Mouse (Mus musculus) urinary bladder, postnatal 4 days (tissue): ENCODE results near the gene Kalrn.

Experiments used
- DNase-seq, 2 experiments: peaks; one replicate each; pipeline ENCODE4 v3.0.0; 2021 to 2022; ENCODE audit warnings: low spot score in 2 of 2

Gene Kalrn

GRCm38 (mm10) chr16:34264671-34265070 is 308.7 kb downstream of the Kalrn start:
- DNase-seq = no peak

DNA sequence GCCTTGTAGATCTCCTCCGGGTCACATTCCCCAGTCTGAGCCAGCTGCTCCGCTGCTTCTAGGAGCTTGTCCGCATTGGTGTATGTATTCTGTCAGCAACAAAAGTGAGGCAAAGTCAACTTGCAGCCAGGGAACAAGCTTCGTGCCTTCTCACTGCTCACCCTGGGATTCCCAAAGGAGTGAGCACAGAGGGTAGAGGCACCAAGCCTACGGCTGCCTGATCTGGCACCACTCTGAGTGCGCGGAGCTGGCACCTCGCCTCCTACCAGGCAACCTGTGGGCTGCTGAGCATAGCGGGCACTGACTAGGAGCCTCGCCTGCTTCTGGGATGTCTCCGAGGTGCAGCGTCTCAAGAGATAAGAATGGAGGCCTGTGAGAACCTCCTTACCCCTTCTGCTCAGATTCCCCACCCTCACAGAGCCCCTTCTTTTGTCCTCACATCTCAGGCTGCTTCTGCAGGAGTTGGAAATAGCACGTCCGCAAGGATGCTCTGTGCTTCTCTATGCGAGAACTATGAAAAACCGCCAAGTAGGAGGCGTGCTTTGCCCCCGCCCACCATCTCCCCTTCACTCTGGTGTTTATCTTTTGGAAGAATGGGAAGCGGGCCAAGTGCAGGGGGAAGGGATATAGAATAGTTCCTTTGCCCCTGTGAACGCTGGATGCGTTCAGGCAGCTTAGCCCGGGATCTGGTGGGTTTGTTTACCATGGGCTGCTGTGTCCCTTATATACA is 310.4 kb downstream of the Kalrn start:
- no peak for DNase-seq

GRCm38 (mm10) chr16:34260971-34261924 is 312.1 kb downstream of the Kalrn start:
- DNase-seq = no peak

DNA sequence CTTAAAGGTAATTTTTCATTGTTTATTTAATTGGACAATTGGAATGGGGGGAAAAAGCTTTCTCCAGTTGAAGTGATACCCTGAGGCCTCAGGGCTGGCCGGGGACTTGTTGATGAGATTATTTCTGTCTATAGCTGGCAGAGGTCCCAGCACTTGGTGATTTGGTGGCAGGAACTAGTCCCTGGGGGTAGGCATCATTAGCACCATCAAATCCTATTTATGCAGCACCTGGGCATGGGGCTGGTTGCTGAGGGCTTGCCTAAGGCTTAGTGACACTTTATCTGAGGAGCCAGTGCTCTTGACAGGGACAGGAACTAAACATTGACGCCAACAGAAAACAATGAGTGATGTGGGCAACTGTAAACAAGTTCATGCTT is 318.7 kb downstream of the Kalrn start:
- no peak for DNase-seq

- DNase-seq = no peak
Observed at GRCm38 (mm10) chr16:34254002-34254645, 319.2 kb downstream of the Kalrn start.

GRCm38 (mm10) chr16:34252670-34253069 is 320.7 kb downstream of the Kalrn start:
- no peak for DNase-seq

GRCm38 (mm10) chr16:34248256-34248655 is 325.1 kb downstream of the Kalrn start:
- DNase-seq = no peak

DNA sequence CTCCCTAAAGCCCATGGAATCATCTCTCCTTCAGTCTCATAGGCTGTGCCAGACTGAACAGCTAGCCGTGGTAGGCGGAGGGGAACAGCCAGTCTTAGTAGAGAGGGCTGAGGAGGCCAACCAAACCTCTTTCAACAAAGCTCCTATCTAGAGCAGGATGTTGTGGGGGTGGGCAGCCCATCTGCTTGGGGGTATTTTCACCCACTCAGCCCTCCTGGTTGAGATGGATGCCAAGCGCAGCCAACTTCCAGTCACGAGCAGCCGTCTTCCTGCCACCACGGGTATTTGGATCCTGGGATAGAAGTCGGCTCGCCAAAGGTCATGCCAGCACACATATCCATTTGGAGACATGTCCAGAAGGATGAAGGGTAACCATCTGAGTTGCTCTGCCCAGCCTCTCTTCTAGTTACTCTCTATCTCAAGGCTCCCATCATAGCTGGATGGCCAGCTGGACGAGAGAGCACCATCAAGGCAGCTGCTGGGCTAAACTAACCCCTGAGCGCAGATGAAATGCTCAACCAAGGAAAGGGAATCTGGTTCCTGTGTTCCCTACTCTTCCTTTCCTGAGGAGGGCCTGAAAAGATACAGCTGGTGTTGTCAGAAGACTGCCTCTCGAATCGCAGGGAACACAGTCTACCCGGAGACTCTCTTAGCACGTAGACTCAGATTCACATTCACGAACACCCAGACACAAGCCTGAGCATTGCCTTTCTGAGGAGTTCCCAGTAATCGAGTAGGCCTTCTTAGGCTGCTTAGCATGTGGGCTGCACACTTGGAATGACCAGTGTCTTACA is 331.2 kb downstream of the Kalrn start:
- DNase-seq = no peak

- no peak for DNase-seq
Observed at GRCm38 (mm10) chr16:34239618-34240017, 333.7 kb downstream of the Kalrn start.

DNA sequence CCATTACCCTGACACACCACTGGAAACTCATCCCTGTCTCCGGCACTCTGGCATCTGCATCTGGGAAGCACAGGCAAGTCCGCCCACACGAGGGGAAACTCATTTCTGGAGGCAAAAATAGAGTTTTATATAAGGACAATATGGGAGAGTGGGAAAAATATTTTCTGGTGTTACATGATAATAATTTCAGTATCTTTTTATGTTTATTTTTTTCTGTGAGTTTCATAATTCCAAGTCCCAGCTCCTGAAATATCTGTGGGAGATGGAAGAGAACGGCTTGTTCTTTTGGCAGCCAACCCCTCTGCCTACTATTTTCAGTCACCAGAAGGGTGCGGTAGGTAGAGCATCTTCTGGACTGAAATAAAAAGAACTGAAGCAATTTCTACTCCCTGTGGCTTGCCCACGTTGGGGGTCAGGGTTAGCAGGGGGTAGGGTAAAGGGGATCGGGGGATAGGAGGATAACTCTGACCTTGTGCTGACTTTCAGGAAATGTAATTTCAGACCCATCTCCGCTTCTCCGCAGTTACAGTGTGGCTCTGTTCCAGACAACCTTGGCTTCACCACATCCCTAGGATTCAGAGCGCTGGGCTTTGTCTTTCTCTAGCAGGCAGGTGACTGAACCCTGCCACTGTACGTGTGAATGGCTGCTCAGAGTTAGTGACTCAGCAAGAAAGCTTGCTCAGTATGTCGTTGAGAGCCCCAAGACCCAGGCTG is 336.3 kb downstream of the Kalrn start:
- DNase-seq = no peak

GRCm38 (mm10) chr16:34235086-34235485 is 338.2 kb downstream of the Kalrn start:
- DNase-seq = no peak

DNA sequence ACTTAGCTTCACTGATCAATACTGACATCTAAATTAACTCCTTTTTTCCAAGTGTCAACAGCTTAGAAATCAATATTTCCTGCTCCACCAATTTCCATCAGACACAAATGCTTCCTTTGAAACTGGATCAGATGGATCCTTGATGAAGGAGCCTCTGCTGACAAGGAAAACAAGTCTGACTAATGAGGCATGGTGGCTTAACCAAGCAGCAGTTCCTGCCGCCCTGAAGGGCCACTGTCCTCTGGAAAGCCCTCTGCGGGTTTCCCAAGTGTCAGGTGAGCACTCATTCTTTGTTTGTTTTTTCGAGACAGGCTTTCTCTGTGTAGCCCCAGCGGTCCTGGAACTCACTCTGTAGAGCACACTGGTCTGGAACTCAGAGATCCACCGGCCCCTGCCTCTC is 341.4 kb downstream of the Kalrn start:
- no peak for DNase-seq

- DNase-seq = no peak
Observed at GRCm38 (mm10) chr16:34231146-34231545, 342.2 kb downstream of the Kalrn start.

- DNase-seq = no peak
Observed at GRCm38 (mm10) chr16:34229350-34229749, 344.0 kb downstream of the Kalrn start.

DNA sequence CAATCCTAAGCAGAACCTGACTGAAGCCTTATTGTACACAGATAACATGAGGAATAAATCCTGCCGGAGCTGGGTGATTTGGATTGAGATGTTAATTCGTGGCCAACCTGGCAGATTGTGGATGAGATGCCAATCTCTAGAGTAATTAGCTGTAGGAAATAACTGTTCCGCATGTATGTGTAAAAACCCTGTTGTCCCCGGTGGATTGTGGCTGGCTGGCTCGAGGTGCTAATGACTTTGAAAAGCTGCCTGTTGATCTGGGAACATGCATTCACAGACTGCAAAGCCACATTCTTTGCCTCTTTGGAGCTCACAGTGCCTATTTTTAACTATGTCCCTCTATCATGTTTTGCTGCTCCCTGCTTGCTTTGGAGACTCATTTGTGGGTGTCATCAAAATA is 344.7 kb downstream of the Kalrn start:
- DNase-seq = no peak

DNA sequence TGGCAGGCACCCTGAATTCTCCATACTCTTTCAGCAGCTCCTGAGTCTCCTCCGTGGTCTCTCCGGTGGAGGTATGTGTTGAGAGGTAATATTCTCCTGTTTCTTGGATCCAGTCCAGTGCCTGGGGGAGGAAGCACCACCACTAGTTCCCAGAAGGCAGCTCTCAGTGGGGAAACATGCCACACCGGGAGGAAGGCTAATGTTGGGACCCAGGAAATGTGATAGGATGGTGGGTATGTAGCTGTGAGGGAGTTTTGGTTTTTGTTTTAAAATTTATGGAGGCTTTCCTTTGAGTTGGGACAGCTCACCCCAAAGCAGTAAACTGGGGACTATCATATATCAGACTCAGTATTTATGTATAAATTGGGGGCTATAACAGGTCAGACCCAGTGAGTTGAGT is 361.2 kb downstream of the Kalrn start:
- no peak for DNase-seq

DNA sequence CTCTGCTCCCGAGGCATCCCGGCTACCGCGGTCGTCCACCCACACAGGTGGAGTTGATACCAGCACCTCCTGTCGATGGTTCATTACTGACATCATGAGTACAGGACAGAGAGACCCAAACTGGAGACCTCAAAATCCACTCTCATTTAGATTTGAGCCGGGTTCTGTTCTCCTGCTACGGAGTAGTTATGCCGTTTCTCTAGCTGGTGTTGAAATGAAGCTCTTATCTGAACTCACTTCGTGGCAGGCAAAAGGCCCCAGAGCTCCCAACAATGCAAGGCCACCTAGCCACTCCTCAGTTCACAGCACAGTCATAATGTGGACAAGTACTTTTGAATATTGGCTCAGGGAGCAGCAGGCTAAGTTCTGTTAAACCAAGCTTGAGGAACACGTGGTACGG is 362.1 kb downstream of the Kalrn start:
- DNase-seq = no peak

GRCm38 (mm10) chr16:34208748-34209147 is 364.6 kb downstream of the Kalrn start:
- no peak for DNase-seq

GRCm38 (mm10) chr16:34207972-34208371 is 365.4 kb downstream of the Kalrn start:
- no peak for DNase-seq

GRCm38 (mm10) chr16:34204527-34205139 is 368.7 kb downstream of the Kalrn start:
- no peak for DNase-seq

DNA sequence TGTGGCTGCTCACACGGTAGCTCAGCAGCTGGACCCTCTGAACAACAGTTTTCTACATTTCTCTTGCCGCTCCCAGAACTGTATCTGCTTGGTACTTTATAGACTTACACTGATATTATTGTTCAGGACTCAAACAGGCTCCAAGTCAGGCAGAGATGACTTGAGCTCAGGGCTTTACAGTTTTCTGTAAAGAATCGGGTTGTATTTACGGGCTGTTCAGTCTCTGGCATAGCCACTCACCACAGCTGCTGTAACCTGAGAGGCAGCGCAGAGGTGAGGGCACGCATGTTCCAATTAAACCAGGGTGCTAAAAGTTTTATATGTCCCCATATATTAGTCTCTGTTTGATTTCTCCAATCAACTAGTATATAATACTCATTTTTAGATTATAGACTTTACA is 373.8 kb downstream of the Kalrn start:
- DNase-seq = no peak
